Mouse (Mus musculus) bone marrow, adult 2 months (tissue): Measurements from ENCODE around the gene Erich6.

Source experiments
- CTCF ChIP-seq: fragments of 200-500 bp; IDR thresholded peaks from 2 replicates; pipeline ENCODE4 v1.5.1; 2011; ENCODE audit warnings: low read length, control low read depth; ENCODE audit not compliant: control insufficient read depth, insufficient read depth
- POLR2A ChIP-seq: fragments of 200-500 bp; IDR thresholded peaks from 2 replicates; pipeline ENCODE4 v1.6.1; 2011; ENCODE audit warnings: low read depth, mild to moderate bottlenecking, control low read depth, low read length, borderline replicate concordance; ENCODE audit not compliant: control insufficient read depth

- TF ChIP-seq POLR2A, result no peak
- no peak for TF ChIP-seq CTCF
Observed at GRCm38 (mm10) chr3:58631693-58632092, 5.3 kb downstream of the Erich6 start.
